Mouse (Mus musculus) ES-Bruce4 (cell line): Measurements from ENCODE around the gene Slc25a12.

ENCODE experiments used
- CTCF ChIP-seq: IDR thresholded peaks from one replicate; pipeline ENCODE4 v1.8.1; 2011; ENCODE audit warnings: low read depth, low read length
- EP300 ChIP-seq: IDR thresholded peaks from 2 replicates; pipeline ENCODE4 v1.6.1; 2011; ENCODE audit warnings: low read depth, low read length; ENCODE audit not compliant: insufficient read depth

GRCm38 (mm10) chr2:71236009-71236408, 131.5 kb downstream of the Slc25a12 start:
- no peak for TF ChIP-seq CTCF
- TF ChIP-seq EP300 = no peak
